Mouse (Mus musculus): ENCODE results near the gene Tiam1. TPM values are rescaled to one million over a fixed set of nuclear protein-coding genes. Genes with fewer than 3 reads are reported as not detected.

Tiam1 gene
- total RNA-seq, 2 experiments from 2014 or later: 4.6 to 10.5 TPM

DNA sequence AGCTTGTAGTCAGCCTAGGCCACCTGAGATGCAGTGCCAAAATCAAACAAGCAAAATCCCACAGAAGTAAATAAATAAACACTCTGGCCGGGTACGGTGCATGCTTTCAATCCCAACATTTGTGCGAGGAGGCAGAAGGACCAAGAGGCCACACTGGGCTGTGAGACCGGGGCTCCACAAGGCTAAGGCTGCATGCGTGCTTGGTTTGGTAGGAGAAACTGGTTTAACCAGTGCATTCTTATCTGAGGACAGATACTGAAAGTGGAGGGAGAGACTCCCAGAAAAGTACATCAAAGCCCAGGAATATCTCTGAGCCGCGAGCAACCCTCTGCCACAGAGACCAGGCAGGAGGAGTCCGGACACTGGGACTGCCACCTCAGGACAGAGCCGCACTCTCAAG lies 5.8 kb upstream of the Tiam1 start:
- intact Hi-C loops (cut with DNase I): no loop called here
- DNase-seq: no peak

DNA sequence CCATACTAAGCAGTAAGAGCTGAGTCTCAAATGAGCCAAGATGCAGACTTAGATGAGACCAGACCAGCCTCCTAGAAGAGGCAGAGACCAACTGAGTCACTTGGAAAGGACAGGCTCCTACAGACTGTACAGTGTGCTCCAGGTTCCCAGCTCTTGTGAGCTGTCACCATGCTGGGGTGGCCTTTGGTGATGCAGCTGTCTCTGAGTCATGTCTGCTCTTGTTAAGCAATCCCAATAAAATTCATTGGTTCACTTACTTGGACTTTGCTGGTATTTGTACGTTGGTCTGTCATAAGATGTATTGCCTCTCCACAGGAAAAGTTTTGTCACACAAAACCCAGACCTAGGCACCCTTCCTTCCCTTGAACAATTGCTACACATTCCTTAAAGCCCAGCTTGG lies 1.7 kb upstream of the Tiam1 start:
- no peak for DNase-seq
- intact Hi-C loops (cut with DNase I): no loop called here

DNA sequence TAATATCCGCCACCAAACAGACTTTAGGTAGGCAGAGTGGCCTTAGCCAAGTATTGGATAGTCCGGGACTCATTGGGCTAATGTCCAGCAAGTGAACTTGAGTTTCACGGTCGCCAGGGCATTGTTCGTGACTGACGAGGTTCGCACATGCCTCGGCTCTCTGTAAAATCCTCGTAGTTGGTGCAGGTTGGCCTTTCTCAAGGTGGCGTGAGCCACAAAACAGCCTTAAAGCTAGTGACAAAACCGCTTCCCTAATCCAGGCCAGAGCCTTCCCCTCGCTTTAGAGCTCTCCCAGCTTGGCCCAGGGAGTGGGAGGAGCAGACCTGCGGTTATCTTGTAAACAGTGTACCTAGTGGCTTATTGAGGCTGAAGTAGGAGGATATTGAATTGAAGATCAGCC lies 972 bp upstream of the Tiam1 start:
- intact Hi-C loops (cut with DNase I): no loop called here
- no peak for DNase-seq

DNA sequence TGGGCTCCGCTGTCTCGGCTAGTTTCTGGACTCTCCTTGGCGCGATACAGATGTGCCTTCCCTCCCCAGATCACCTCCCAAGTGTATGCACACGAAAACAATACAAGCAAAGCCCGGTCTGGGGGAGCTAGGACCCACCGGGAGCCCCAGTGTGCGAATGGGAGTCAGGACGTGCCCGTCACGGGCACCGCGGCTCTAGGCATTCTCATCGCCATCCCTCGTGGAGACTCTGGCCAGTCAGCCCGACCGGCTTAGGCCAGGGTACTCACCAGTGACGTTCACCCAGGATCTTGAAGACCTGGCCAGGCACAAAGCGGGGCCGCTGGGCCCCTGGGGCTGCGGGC lies 181 bp downstream of the Tiam1 start:
- intact Hi-C loops (cut with DNase I): no loop called here
- DNase-seq: no peak

DNA sequence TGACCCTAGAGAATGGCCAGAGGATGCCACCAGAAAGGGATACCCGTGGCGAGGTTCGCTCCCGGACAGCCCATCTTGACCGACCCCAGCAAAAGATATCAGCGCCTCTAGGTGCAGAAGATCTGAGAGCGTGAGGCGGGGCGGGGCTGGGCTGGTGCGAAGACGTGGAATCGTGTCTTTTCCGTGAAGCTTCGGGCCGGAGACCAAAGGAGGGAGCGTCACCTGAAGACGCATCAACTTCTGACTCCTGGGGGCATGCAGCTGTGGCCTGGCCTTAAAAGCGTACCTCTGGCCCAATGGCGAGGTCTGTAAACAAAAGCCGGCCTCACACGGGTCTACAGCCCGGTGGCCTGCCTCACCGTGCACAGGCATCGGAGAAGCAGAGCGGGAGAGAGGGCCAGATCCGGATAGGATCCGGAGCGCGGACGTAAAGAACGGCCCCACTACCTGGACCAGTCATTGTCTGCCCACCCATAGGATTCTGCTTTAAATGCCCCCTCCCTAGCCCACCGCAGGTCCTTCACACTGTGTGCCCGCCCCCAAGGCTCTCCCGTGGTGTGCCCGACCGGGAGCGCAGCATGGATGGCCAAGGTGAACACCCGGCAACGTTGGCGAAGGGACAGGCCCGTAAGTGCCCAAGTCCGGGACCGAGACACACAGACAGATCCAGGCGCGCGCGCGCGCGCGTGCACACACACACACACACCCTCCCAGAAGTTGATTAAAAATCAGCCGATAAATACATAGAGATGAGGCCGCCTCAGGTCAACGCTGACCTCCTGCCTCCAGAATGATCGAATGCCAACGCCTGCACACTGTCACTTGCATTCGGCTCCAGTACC lies 774 bp downstream of the Tiam1 start:
- intact Hi-C loops (cut with DNase I): no loop called here
- DNase-seq: no peak

DNA sequence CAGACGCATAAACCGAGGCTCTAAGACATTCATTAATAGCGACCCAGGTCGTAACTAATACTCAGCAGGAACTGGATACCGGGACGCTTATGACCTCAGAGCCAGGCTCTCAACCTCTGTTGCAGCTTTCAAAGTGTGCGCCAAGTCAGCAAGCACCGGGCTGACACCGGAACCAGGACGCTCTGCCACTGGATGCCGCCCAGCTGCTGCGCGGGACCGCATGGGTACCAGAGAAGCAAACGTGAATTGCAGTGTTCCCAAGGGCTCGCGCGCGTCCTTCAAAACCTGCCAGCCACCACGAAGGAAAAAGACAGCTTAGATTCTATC lies 1.4 kb downstream of the Tiam1 start:
- intact Hi-C loops (cut with DNase I): no loop called here
- DNase-seq: no peak

DNA sequence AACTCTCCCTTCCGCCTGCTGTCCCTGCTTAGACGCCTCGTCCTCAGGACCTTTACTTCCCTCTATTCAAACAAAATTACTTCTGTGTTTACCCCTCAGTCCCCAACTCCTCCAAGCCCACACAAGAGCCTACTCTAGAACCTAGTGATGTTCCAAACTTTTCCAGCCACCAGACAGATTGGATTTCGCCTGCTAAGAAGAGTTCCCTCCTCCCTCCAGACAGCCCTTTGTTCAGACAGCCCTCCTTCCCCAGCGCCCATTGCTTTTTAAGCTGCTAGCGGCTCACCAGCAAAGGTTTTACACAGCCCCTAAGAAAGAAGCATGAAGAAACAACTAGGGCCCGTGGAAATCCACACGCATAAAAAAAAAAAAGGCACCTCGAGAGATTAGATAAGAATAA lies 2.0 kb downstream of the Tiam1 start:
- intact Hi-C loops (cut with DNase I): no loop called here
- no peak for DNase-seq

DNA sequence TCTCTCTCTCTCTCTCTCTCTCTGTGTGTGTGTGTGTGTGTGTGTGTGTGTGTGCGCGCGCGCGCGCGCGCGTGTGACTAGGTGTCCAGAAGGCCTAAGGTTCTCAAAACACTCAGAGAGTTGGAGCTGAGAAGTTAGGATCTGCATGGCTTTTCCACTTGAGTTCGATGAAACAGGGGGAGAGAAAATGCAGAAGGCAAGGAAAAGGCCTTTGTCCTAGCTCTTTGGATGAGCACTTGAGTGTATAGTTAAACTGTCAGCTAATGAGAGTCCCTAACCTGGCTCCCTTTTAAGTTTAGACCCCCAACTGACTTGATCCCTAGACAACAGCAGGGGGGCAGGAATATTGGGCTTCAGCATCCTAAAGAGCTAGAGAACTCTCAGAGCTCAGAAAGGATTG lies 3.0 kb downstream of the Tiam1 start:
- intact Hi-C loops (cut with DNase I): no loop called here
- DNase-seq: no peak

DNA sequence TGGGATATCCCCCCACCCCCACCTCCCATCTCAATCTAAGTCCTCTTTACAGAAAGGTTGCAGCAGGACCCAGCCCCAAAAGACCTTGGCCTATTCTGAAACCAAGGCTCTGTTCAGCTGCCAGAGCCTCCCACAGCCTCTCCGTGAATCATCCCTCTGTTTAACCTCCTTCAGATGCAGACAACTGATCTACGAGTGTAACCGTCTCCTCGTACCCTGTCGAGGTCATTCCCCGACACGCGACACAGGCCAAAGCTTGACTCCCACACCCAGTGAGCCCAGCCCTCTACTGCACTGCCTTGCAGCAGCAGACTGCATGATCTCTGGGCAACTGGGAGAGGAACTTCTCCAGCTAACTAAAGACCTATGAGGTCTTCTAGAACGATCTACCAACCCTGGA lies 3.9 kb downstream of the Tiam1 start:
- intact Hi-C loops (cut with DNase I): no loop called here
- DNase-seq: no peak

DNA sequence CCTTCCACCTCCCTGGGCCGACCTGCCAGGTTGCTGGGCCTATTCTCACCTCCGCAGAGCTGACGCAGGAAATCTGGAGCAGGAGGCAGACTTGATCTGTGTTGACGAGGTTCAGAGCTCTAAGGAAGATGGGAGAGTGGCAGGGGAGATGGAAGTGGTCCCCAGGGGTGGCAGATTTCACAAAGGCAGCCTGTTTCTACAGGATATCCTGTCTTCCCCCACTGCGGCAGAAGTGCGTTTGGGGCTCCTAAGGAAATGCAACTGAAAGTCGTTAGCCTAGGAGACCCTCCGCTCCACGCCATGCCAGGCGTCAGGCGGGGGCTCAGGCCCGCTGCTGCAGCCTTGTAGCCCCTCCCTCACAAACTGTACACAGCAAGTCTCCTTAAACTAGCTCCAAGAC lies 5.4 kb downstream of the Tiam1 start:
- no peak for DNase-seq
- intact Hi-C loops (cut with DNase I): no loop called here

DNA sequence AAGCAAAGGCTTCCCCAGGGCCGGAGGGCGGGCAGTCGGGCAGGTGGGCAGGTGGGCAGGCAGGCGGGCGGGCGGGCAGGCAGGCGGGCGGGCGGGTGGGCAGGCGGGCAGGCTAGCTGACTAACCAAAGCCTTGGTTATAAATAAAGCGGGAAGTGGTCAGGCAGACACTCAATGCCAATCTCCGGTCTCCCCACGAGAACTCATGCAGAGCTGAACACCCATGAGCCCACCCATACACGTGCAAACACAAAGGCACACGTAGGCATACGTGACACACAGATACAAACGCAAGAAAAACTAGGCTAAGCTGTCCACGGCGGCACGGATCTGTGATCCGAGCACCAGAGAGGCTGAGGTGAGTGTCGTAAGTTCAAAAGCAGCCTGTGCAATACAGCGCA lies 6.4 kb downstream of the Tiam1 start:
- no peak for DNase-seq
- intact Hi-C loops (cut with DNase I): no loop called here

DNA sequence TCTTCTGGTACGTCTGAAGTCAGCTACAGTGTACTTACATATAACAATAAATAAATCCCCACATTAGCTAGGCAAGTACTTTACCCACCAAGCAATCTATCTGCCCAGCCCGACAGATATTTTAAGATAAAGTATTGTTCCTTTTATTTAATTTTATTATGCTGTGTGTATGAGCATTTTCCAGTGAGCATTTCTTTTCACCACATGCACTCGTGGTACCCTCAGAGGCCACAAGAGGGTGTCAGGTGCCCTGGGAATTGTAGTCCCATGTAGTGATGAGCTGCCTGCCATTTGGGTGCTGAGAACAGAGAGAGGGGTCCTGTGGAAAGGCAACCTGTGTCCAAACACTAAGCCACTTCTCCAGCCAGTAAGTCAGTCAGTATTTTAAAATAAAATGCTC lies 8.0 kb downstream of the Tiam1 start:
- no peak for DNase-seq
- intact Hi-C loops (cut with DNase I): no loop called here

DNA sequence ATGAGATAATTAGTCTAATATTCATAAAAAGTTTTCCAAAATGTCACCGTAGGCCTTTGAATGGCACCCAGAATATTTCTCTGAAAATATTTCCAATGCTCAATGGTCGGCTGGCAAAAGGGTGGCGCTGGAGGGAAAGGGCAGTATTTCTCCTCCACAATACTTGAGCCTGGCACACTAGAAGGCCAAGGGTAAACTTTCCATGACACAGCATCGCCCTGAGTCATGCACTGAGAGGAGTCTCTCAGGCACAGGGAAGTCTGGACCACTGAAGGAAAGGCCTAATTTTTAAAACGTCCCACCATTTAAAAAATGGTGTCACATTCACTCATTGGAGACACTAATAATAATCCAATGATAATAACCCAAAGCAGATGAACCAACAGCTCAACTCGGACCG lies 9.2 kb downstream of the Tiam1 start:
- intact Hi-C loops (cut with DNase I): no loop called here
- DNase-seq: no peak

DNA sequence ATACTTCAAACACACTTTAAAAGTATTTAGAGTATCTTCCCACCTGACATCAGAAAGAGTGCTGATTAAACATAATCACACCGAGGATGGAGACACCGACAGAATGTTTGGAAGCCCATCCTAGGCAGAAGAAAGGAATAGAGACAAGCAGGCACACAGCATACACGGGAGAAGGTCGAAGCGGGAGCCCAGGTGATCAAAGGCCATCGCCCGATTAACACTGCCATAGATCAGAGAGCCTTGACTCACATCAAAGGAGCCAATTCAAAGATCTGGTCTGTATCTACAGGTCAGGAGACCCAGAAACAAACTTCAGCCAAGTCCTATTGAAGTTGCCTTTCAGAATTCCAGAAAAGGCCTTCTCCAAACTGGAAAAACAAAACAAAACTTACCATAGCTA lies 10.8 kb downstream of the Tiam1 start:
- no peak for DNase-seq
- intact Hi-C loops (cut with DNase I): no loop called here

DNA sequence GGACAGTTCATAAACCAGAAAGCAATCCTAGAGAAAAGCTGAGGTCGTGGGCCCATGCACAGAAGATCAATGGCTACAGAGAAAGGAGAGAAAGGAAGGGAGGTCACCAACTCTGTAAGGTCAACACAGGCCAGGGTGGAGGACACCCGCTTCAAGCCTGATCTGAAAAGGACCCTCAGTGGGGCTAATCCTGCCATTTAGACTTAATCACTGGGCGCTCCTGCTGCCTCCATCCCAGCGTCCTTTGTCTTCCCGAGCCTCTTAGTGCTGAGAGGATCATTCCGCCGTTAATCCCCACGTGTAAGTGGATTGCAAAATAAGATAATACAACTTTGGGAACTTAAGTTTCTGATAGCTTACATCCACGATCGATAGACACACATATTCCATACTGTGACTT lies 11.2 kb downstream of the Tiam1 start:
- intact Hi-C loops (cut with DNase I): no loop called here

DNA sequence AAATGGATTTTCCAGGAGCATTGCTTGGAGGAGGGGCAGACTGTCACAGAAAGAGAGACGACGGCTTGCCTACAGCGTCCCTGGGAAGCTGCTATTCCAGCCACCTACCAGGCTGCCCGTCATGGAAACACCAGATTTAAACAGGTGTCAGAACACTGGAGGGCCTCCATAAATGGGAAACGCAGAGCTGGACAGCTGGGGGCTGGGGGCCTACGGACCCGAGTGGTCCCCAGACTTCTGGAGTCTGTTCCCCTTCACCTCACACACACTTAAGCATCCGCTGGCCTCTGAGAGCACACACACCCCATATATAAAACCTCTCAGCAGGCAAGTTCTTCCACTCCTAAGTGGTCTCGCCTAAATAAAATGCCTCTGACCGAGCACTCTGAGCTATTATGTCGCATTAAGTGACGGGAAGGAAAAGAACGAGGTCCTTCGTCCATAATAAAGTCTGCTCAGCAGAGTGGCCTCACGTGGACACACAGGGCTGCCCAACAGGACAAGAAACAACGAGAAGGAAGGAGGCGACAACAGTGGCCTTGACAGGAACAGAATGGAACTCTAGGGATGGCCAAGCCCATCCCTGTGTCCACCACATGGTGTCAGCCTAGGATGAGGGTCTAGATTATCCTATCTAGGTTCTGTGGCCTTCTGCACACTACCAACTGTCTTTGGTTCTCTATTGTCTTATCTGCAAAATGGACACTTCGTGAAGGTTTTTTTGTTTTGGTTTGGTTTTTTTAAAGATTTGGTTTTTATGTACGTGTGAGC lies 14.6 kb downstream of the Tiam1 start:
- intact Hi-C loops (cut with DNase I): no loop called here
- DNase-seq: no peak

More for the DNA sequence above, 11.2 kb downstream of the Tiam1 start:
- no peak for DNase-seq

DNA sequence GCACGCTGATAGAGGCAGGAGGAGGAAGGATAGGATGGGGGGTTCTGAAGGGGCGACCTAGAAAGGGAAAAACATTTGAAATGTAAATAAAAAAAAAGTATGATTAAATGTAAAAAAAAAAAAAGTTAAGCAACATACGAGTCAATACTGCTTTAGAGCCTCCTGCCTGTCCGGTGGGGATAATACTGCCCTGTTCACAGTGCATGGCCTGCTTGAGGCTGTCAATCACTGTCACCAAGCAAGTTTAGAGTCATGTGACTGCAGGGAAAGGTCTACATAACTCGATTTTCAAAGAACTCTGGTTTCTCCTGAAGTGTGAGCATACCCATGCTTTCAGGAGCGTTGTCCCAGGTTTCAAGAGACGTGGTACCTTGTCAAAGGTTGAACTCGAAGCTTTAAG lies 15.2 kb downstream of the Tiam1 start:
- intact Hi-C loops (cut with DNase I): no loop called here
- no peak for DNase-seq

DNA sequence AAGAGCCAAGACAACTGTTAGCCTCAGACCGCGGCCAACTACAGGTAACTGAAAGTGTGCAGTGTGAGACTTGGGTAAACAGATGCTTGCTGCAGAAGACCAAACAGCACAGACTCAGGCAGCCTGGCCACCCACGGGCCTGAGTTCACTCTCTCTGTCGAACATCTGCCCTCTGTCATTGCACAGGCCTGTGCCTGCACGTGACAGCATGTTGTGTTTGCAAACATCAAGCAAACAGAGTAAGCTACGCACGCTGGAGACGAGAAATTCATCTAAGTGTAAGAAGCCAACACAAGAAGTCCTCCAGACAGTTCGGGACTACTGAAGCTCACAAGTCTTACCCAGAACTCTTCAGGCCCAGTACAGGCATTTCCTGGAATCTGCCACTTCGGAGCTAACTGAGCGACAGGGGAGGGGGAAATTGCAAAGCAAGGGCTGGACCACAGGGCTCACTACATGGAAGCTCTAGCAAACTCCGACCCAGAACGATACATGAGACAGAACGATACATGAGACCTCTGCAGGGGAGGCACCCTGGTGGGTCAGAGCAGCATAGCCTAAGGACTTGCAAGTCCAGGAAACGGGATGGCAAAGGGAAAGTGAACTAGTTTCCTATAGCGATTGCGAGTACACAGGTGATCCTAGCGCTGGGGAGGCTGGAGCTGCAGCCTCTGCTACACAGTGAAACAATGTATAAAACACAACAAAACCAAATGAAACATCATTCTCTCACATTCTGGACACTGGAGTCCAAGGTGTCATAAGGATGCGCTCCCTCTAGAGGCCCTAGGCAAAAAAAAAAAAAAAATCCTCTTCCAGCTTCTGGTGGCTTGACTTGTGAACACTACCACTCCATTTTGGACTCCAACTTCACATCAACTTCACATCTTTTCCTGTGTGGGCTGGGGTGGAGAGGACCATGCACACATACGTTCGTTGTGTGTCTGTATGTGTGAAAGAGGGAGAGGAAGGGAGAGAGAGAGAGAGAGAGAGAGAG lies 18.0 kb downstream of the Tiam1 start:
- no peak for DNase-seq
- intact Hi-C loops (cut with DNase I): no loop called here

DNA sequence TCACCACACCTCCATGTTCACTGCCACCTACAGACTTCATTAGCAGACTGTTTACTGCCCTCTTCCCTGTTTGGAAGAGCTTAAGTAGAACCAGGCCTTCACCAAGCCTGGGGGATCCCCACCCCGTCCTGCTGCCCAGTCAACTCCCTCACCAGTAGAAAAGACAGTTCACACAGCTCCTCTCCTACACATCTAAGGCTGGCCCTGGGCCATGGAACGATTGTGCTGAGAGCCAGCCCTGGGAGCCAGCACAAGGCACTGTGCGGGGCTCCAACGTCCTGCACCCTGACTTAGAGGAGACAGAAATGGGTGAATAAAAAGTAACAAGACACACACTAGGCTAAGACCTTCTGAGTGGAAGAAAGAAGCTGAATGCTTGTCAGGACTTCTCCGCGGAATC lies 20.5 kb downstream of the Tiam1 start:
- intact Hi-C loops (cut with DNase I): no loop called here
- DNase-seq: no peak

DNA sequence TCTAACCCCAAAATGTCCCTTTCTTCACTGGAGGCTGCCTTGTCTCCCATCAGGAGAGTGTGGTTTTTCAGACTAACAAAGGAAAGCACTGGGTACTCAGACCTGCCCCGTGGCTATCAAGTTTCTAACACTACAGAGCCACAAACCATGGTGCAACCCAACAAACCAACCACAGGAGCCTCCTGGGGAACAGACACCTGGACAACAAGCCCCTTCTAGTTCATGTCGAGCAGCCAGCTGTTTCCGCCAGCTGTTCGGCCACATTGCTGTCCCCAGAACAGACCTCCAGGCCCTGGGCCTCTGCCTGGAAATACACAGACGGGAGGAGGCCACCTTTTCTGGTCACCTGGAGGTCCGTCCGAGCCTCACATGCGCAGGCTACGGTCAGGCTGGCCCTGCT lies 21.1 kb downstream of the Tiam1 start:
- no peak for DNase-seq
- intact Hi-C loops (cut with DNase I): no loop called here

DNA sequence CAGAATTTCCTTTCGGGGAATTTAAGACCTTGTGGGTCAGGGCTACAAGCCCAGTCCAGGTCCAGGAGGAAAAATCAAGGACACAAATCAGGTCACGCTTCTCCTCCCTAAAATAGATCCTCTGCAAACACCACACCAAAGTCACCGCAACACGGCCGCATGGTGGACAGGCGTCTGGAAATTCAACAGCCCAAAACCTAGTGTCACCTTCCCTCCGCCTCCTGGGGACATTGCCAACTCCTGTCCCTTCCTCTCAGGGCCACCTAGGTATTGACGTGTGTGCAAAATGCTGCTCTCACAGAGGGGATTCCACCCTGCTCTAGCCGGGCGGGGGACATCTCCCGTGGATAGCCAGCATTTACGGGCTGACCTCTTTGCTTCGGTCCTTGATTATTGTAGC lies 21.8 kb downstream of the Tiam1 start:
- DNase-seq: no peak
- intact Hi-C loops (cut with DNase I): no loop called here
